Mouse (Mus musculus): ENCODE results near the gene Ntng2. TPM values are rescaled to one million over a fixed set of nuclear protein-coding genes. Genes with fewer than 3 reads are reported as not detected.

Ntng2 gene
- total and polyA plus RNA-seq, 2 experiments from 2014 or later: 8.7 to 52.4 TPM

GRCm38 (mm10) chr2:29266810-29267209 lies 14.0 kb upstream of the Ntng2 start:
- no peak overlapping the region for H3K4me2 ChIP-seq (ENCODE audit: low read depth, low read length, poor library complexity, severe bottlenecking)
- peak; percentile 28 for TF ChIP-seq CTCF (IDR thresholded peaks at IDR 0.05)
- DNase-seq (ENCODE audit: low spot score): peak; percentile 66
- no peaks in the 10 kb centered on the region for H3K36me3 ChIP-seq (ENCODE audit: insufficient read depth, low read length)
- H3K27ac ChIP-seq (ENCODE audit: low read depth, low read length): no peak overlapping the region
- no peak overlapping the region for H3K4me3 ChIP-seq (ENCODE audit: low read depth, low read length)
- no peaks in the 10 kb centered on the region for H3K9me3 ChIP-seq (ENCODE audit: low read length)
- H3K4me1 ChIP-seq (ENCODE audit: insufficient read depth, low read length): no peaks in the 10 kb centered on the region
- no peak overlapping the region for H3K9ac ChIP-seq (replicated peaks; ENCODE audit: low read length, poor library complexity, severe bottlenecking)
- no peaks in the 10 kb centered on the region; the same call in 1 of the 2 replicates for H3K27me3 ChIP-seq (ENCODE audit: insufficient read depth, low read length)
- no peak for ATAC-seq (ENCODE audit: low FRiP score)
- WGBS: 40% methylated on average over 4 of the region's 4 CpGs

GRCm38 (mm10) chr2:29262436-29262915 lies 9.7 kb upstream of the Ntng2 start:
- H3K27ac ChIP-seq (ENCODE audit: low read depth, low read length): no peak overlapping the region
- no peak overlapping the region for H3K4me3 ChIP-seq (ENCODE audit: low read depth, low read length)
- no peak overlapping the region for H3K9ac ChIP-seq (replicated peaks; ENCODE audit: low read length, poor library complexity, severe bottlenecking)
- no peaks in the 10 kb centered on the region for H3K36me3 ChIP-seq (ENCODE audit: insufficient read depth, low read length)
- DNase-seq (ENCODE audit: low spot score) (peak; percentile 76), ATAC-seq (ENCODE audit: low FRiP score) (no peak)
- WGBS: 25% methylated on average over 6 of the region's 6 CpGs
- no peaks in the 10 kb centered on the region for H3K9me3 ChIP-seq (ENCODE audit: low read length)
- no peak overlapping the region for H3K4me2 ChIP-seq (ENCODE audit: low read depth, low read length, poor library complexity, severe bottlenecking)
- peaks cover 3% of the 10 kb centered on the region; the same call in 1 of the 2 replicates for H3K27me3 ChIP-seq (ENCODE audit: insufficient read depth, low read length)
- TF ChIP-seq CTCF (IDR thresholded peaks at IDR 0.05): peak; percentile 68
- H3K4me1 ChIP-seq (ENCODE audit: insufficient read depth, low read length): no peaks in the 10 kb centered on the region

GRCm38 (mm10) chr2:29261126-29261525 lies 8.3 kb upstream of the Ntng2 start:
- Histone ChIP-seq H3K36me3 (ENCODE audit: insufficient read depth, low read length) (no peaks in the 10 kb centered on the region), H3K4me2 (ENCODE audit: low read depth, low read length, poor library complexity, severe bottlenecking) (no peak overlapping the region), H3K27ac (ENCODE audit: low read depth, low read length) (no peak overlapping the region), H3K4me1 (ENCODE audit: insufficient read depth, low read length) (no peaks in the 10 kb centered on the region), H3K9me3 (ENCODE audit: low read length) (no peaks in the 10 kb centered on the region), H3K9ac (replicated peaks; ENCODE audit: low read length, poor library complexity, severe bottlenecking) (no peak overlapping the region), H3K4me3 (ENCODE audit: low read depth, low read length) (no peak overlapping the region), H3K27me3 (ENCODE audit: insufficient read depth, low read length) (peaks cover 4% of the 10 kb centered on the region; the same call in 1 of the 2 replicates)
- 73% methylated on average over 6 of the region's 6 CpGs for WGBS
- DNase-seq (ENCODE audit: low spot score): no peak
- TF ChIP-seq CTCF (IDR thresholded peaks at IDR 0.05): no peak
- no peak for ATAC-seq (ENCODE audit: low FRiP score)

- Histone ChIP-seq H3K9ac (replicated peaks; ENCODE audit: low read length, poor library complexity, severe bottlenecking) (peak overlapping the region; percentile 63), H3K4me3 (ENCODE audit: low read depth, low read length) (peak overlapping the region; percentile 60), H3K4me2 (ENCODE audit: low read depth, low read length, poor library complexity, severe bottlenecking) (peak overlapping the region; percentile 99), H3K27ac (ENCODE audit: low read depth, low read length) (peak overlapping the region; percentile 59), H3K4me1 (ENCODE audit: insufficient read depth, low read length) (peaks cover 13% of the 10 kb centered on the region), H3K36me3 (ENCODE audit: insufficient read depth, low read length) (no peaks in the 10 kb centered on the region), H3K27me3 (ENCODE audit: insufficient read depth, low read length) (peaks cover 16% of the 10 kb centered on the region; the same call in 1 of the 2 replicates), H3K9me3 (ENCODE audit: low read length) (no peaks in the 10 kb centered on the region)
- ATAC-seq (ENCODE audit: low FRiP score) (peak; percentile 50), DNase-seq (ENCODE audit: low spot score) (peak; percentile 43)
- peak; percentile 43 for TF ChIP-seq CTCF (IDR thresholded peaks at IDR 0.05)
- WGBS: 4% methylated on average over 19 of the region's 22 CpGs
These were observed 530 bp upstream of the Ntng2 start for GRCm38 (mm10) chr2:29253205-29253865.

- H3K27me3 ChIP-seq (ENCODE audit: insufficient read depth, low read length): peaks cover 12% of the 10 kb centered on the region; the same call in 1 of the 2 replicates
- peak; percentile 41 for TF ChIP-seq CTCF (IDR thresholded peaks at IDR 0.05)
- peak overlapping the region; percentile 99 for H3K4me2 ChIP-seq (ENCODE audit: low read depth, low read length, poor library complexity, severe bottlenecking)
- H3K27ac ChIP-seq (ENCODE audit: low read depth, low read length): peak overlapping the region; percentile 59
- peak; percentile 29 for DNase-seq (ENCODE audit: low spot score)
- peak overlapping the region; percentile 63 for H3K9ac ChIP-seq (replicated peaks; ENCODE audit: low read length, poor library complexity, severe bottlenecking)
- ATAC-seq (ENCODE audit: low FRiP score): peak; percentile 56; the same call in 1 of the 2 replicates
- no peaks in the 10 kb centered on the region for H3K36me3 ChIP-seq (ENCODE audit: insufficient read depth, low read length)
- peak overlapping the region; percentile 60 for H3K4me3 ChIP-seq (ENCODE audit: low read depth, low read length)
- H3K4me1 ChIP-seq (ENCODE audit: insufficient read depth, low read length): peaks cover 19% of the 10 kb centered on the region
- H3K9me3 ChIP-seq (ENCODE audit: low read length): no peaks in the 10 kb centered on the region
- WGBS: under 1% methylated on average over 46 of the region's 49 CpGs
These were observed 676 bp downstream of the Ntng2 start for GRCm38 (mm10) chr2:29252059-29252598.
